Mouse (Mus musculus) G1E (cell line): ENCODE data around the gene Mms19.

ENCODE experiments used
- CTCF ChIP-seq: IDR thresholded peaks from 2 replicates; pipeline ENCODE4 v1.5.1; 2012; ENCODE audit warnings: low read depth, low read length, inconsistent platforms, mixed read lengths
- GATA1 ChIP-seq: IDR thresholded peaks from 2 replicates; pipeline ENCODE4 v1.6.1; 2012; ENCODE audit warnings: borderline replicate concordance, low read length, inconsistent platforms, mixed read lengths
- GATA2 ChIP-seq: IDR thresholded peaks from 2 replicates; pipeline ENCODE4 v1.6.1; 2012; ENCODE audit warnings: low read depth, low read length, inconsistent platforms, borderline replicate concordance
- POLR2AphosphoS5 ChIP-seq: IDR thresholded peaks from 2 replicates; pipeline ENCODE4 v1.6.1; 2012; ENCODE audit warnings: low read depth, low read length, inconsistent platforms; ENCODE audit not compliant: insufficient replicate concordance
- TAL1 ChIP-seq: conservative IDR thresholded peaks from 2 replicates; pipeline ENCODE4 v1.6.1; 2012; ENCODE audit warnings: low read depth, low read length, inconsistent platforms, mixed read lengths

DNA sequence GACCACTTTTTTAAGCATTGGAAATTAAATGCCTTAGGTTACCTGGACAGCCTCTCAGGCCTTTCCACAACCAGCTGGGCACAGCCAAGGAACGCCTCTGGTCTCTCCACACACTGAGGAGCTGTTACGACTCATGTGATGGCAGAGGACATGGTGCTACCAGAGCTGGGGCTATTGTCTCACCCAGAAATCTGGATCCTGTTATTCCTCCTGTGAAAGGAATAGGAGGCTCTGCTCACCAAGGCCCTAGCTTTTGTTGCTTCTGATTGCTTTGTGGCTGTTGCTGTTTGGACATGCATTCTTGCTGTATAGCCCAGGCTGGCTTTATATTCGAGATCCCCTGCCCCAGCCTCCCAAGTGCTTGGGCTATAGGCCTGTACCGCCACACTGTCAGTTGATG lies 35.3 kb upstream of the Mms19 start:
- TF ChIP-seq CTCF = no peak
- no peak for TF ChIP-seq GATA1
- no peak for TF ChIP-seq TAL1
- no peak for TF ChIP-seq POLR2AphosphoS5
- TF ChIP-seq GATA2 = no peak
